Mouse (Mus musculus) megakaryocyte, adult 5-6 weeks (primary cell): ENCODE results near the gene Stx5a. TPM values are rescaled to one million over a fixed set of nuclear protein-coding genes. Genes with fewer than 3 reads are reported as not detected.

ENCODE experiments used
- ATAC-seq: 2 replicates; pipeline ENCODE4 v1.8.0; 2016; ENCODE audit warnings: mild to moderate bottlenecking, inconsistent platforms; ENCODE audit not compliant: poor library complexity, severe bottlenecking
- total RNA-seq, 2 experiments: library from RNA; stranded (forward) in 1 of 2; stranded (reverse) in 1 of 2; fragments of 153-499, 151-499 nt in 1 of 2; fragments of 221-1000, 200-1000 nt in 1 of 2; gene quantifications; 2 replicates each; pipeline versions ENCODE4 v1.2.3 to v1.2.4; 2015 to 2017

Gene Stx5a
- total RNA-seq, 2 experiments from 2014 or later, result 40.9 to 65.6 TPM

DNA sequence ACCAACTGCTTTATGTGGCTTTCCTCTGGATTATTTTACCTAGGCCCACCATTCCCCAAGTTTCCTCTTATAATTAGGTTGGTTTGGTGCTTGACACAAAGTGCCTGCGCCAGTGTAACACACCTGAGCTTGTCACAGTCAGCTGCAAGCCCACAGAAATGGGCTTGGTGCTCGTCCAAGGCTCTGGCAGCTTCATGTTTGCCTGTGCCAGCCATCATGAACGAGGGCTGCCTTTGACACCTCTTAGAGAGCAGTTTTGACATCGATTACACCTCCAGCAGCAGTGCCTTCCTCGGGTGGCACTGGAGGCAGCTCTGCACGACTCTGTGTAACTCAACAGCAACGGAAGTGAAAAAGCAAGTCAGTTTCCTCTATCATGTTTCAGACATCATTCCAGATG is 49.0 kb downstream of the Stx5a start:
- ATAC-seq, result no peak

DNA sequence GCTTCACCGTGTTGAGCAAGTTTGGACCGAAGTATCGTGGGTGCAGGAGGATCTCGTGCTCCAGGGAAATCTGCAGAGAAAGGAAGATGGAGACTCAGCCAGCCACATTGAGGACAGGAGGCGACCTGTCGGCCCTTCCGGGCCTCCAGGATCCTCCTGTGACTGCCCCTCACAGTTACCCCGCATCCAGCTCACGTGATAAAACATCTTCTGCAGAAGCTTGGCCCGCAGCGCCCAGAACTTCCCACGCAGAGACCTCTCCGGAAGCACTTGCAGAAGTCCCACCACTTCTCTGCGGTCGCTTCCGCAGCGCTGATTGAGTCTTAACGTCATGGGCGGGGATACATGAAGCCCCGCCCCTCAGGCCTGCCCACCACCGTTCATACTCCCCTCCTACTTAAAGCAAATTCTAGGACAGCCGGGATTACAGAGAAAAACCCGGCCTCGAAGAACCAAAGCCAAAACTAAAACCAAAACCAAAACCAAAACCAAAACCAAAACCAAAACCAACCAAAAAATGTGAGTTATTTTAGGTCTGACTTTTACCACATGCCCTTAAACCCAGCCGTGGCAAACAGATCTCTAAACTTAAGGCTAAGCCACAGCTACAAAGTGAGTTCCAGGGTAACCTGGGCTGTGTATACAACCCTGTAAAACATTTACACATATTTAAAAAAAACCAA is 57.2 kb downstream of the Stx5a start, which contains the start of gene Polr2g:
TSS of gene Polr2g (minus strand) at position 314 of the 683 bp plus-strand sequence.
- peak; percentile 77 for ATAC-seq

DNA sequence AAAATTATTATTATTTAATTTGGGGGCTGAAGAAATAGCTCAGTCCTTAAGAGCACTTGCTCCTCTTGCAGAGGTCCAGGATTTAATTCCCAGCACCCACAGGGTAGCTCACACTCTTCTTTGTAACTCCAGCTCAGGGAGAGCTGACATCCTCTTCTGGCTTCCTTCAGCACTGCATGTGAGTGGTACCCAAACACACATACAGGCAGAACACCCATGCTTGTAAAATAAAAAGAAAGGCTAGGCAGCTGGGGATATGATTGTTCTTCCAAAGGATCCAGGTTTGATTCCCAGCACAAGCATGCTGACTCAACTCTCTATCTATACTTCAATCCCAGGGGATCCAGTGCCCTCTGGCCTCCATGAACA is 57.7 kb downstream of the Stx5a start:
- no peak for ATAC-seq

DNA sequence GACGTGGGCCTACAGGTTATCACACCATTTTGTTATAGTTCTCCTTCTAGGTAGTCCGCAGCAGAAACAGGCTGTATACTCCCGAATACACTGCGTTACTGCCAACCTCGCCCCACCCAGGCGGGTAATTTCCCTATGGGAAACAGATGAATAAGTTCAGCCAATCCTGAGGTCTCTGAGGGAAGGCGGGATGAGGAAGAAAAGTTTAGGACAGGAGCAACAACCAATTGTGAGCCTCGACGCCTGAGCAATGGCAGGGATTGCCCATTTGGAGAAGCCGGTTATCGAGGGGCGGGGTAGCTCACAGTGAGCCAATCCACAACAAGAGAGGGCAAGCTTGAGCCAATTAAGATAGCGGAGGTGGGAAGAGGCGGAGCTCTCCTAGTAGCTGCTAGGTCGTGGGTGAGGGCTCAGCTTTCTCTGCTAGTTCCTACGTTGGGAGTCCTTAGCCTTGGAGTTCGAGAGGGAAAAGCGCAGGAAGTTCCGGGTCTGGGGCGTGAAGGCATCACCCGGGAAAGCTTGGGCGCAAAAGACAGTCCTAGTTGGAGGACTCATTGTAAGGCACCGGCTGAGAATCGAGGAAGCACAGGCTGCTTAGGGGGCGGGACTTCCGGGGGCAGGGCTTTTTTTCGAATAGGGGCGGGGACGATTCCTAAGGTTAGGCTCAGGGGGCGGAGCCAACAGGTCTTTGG is 61.1 kb downstream of the Stx5a start, which contains the start of gene Zbtb3:
TSS of gene Zbtb3 (plus strand) at position 426 of the 692 bp plus-strand sequence.
- ATAC-seq, result peak; percentile 90

DNA sequence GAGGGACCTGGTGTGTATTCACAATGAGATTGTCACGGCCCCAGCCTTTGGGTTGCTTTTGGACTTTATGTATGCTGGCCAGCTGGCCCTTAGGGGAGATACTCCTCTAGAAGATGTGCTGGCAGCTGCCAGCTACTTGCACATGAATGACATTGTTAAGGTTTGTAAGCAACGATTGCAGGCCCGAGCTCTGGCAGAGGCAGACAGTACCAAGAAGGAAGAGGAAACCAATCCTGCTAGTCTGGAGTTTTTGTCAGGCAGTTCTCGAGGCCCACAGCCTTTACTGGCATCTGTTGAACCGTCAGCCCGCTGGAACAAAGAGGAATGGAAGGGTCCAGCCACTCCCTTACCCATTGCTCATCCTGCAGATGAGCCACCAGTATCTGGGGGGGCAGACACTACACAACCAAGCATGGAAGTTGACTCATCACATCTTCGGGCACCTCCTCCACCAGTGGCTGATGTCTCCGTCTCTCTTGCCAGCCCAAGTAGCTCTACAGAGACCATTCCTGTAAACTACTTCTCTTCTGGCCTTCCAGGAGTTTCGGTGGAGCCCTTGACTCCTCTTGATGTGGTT is 62.1 kb downstream of the Stx5a start:
- ATAC-seq, result no peak

DNA sequence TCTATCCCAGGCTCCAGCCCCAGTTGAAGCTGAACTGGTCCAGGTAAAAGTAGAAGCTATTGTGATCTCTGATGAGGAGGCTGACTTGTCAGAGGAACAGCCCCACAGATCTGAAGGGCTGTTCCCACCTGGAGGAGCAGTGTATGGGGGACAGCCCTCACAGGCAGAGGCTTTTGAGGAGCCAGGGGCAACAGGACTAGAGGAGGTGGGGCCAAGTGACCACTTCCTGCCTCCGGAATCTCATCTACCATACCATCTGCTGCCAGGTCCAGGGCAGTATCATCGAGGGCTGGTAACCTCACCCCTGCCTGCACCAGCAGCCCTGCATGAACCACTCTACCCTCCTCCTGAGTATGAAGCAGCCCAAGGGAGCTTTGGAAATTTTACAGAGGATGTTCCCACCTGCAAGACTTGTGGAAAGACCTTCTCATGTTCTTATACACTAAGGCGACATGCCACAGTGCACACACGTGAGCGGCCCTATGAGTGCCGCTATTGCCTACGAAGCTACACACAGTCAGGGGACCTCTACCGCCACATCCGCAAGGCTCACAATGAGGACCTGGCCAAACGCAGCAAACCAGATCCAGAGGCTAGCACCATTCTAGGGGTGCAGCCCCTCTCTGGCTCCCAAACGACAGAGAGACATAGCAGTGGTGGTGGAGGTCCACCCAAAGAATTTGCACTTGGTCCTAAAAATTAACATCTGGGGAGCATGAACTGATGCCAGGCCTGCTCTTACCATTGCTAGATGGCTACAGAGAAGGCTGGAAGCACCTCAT is 62.9 kb downstream of the Stx5a start:
- ATAC-seq, result no peak

Other genes with a start within 250 kb of the Stx5a start
Only the 30 nearest of the 33 such genes appear.
- not detected in 2 replicates for gene Slc22a8, start 150.2 kb upstream of the Stx5a start, total RNA-seq (2015)
- gene Slc22a8, start 150.2 kb upstream of the Stx5a start, total RNA-seq (2017), result not detected in 2 replicates
- not detected in 2 replicates for gene Slc22a6, start 123.4 kb upstream of the Stx5a start, total RNA-seq (2015)
- gene Slc22a6, start 123.4 kb upstream of the Stx5a start, total RNA-seq (2017), result not detected in 2 replicates
- gene Chrm1, start 77.6 kb upstream of the Stx5a start, total RNA-seq (2015), result 0.16 and 0.25 TPM in 2 replicates
- gene Chrm1, start 77.6 kb upstream of the Stx5a start, total RNA-seq (2017), result 0.04 TPM in 2 replicates
- gene Slc3a2, start 18.0 kb upstream of the Stx5a start, total RNA-seq (2015), result 26.3 and 32.6 TPM in 2 replicates
- gene Slc3a2, start 18.0 kb upstream of the Stx5a start, total RNA-seq (2017), result 31.6 and 34.1 TPM in 2 replicates
- 30.3 and 37.1 TPM in 2 replicates for gene Wdr74, start 5.6 kb upstream of the Stx5a start, total RNA-seq (2015)
- gene Wdr74, start 5.6 kb upstream of the Stx5a start, total RNA-seq (2017), result 38.2 and 38.5 TPM in 2 replicates
- 0.83 TPM in 1 of 2 replicates, not detected in the other for gene 1700092M07Rik, start 695 bp upstream of the Stx5a start, total RNA-seq (2015)
- gene 1700092M07Rik, start 695 bp upstream of the Stx5a start, total RNA-seq (2017), result 1.3 TPM in 1 of 2 replicates, not detected in the other
- gene Nxf1, start 15.7 kb downstream of the Stx5a start, total RNA-seq (2015), result 257 and 292 TPM in 2 replicates
- 69.7 and 76.0 TPM in 2 replicates for gene Nxf1, start 15.7 kb downstream of the Stx5a start, total RNA-seq (2017)
- 28.1 and 36.6 TPM in 2 replicates for gene Tmem223, start 29.6 kb downstream of the Stx5a start, total RNA-seq (2015)
- 11.6 and 12.0 TPM in 2 replicates for gene Tmem223, start 29.6 kb downstream of the Stx5a start, total RNA-seq (2017)
- 172 and 177 TPM in 2 replicates for gene Tmem179b, start 33.1 kb downstream of the Stx5a start, total RNA-seq (2015)
- gene Tmem179b, start 33.1 kb downstream of the Stx5a start, total RNA-seq (2017), result 98.4 and 108 TPM in 2 replicates
- 5.1 and 6.2 TPM in 2 replicates for gene Taf6l, start 45.0 kb downstream of the Stx5a start, total RNA-seq (2015)
- gene Taf6l, start 45.0 kb downstream of the Stx5a start, total RNA-seq (2017), result 8.9 and 9.8 TPM in 2 replicates
- 124 and 125 TPM in 2 replicates for gene Polr2g, start 57.2 kb downstream of the Stx5a start, total RNA-seq (2015)
- gene Polr2g, start 57.2 kb downstream of the Stx5a start, total RNA-seq (2017), result 54.1 and 58.2 TPM in 2 replicates
- gene Zbtb3, start 61.1 kb downstream of the Stx5a start, total RNA-seq (2015), result 0.62 and 2.3 TPM in 2 replicates
- 1.8 and 2.5 TPM in 2 replicates for gene Zbtb3, start 61.1 kb downstream of the Stx5a start, total RNA-seq (2017)
- 28.6 and 31.0 TPM in 2 replicates for gene Ttc9c, start 77.9 kb downstream of the Stx5a start, total RNA-seq (2015)
- gene Ttc9c, start 77.9 kb downstream of the Stx5a start, total RNA-seq (2017), result 53.6 and 63.7 TPM in 2 replicates
- gene Hnrnpul2, start 78.6 kb downstream of the Stx5a start, total RNA-seq (2015), result 52.3 and 56.0 TPM in 2 replicates
- gene Hnrnpul2, start 78.6 kb downstream of the Stx5a start, total RNA-seq (2017), result 72.8 and 94.4 TPM in 2 replicates
- gene AC129217.1, start 88.4 kb downstream of the Stx5a start, total RNA-seq (2015), result not detected in 2 replicates
- gene AC129217.1, start 88.4 kb downstream of the Stx5a start, total RNA-seq (2017), result 1.8 and 5.9 TPM in 2 replicates
- 84.8 and 97.8 TPM in 2 replicates for gene Bscl2, start 96.1 kb downstream of the Stx5a start, total RNA-seq (2015)
- gene Bscl2, start 96.1 kb downstream of the Stx5a start, total RNA-seq (2017), result 48.1 and 49.6 TPM in 2 replicates
- 0.16 TPM in 1 of 2 replicates, not detected in the other for gene Gng3, start 97.8 kb downstream of the Stx5a start, total RNA-seq (2015)
- not detected in 2 replicates for gene Gng3, start 97.8 kb downstream of the Stx5a start, total RNA-seq (2017)
- gene Lrrn4cl, start 109.4 kb downstream of the Stx5a start, total RNA-seq (2015), result 0.16 and 0.55 TPM in 2 replicates
- 0.12 TPM in 1 of 2 replicates, not detected in the other for gene Lrrn4cl, start 109.4 kb downstream of the Stx5a start, total RNA-seq (2017)
- 63.2 and 66.8 TPM in 2 replicates for gene Ubxn1, start 130.1 kb downstream of the Stx5a start, total RNA-seq (2015)
- gene Ubxn1, start 130.1 kb downstream of the Stx5a start, total RNA-seq (2017), result 149 and 168 TPM in 2 replicates
- 39.9 and 41.9 TPM in 2 replicates for gene Uqcc3, start 139.5 kb downstream of the Stx5a start, total RNA-seq (2015)
- 58.1 and 75.6 TPM in 2 replicates for gene Uqcc3, start 139.5 kb downstream of the Stx5a start, total RNA-seq (2017)
- 29.0 and 50.8 TPM in 2 replicates for gene Lbhd1, start 142.3 kb downstream of the Stx5a start, total RNA-seq (2015)
- 5.2 and 7.5 TPM in 2 replicates for gene Lbhd1, start 142.3 kb downstream of the Stx5a start, total RNA-seq (2017)
- gene Gm49403, start 142.5 kb downstream of the Stx5a start, total RNA-seq (2015), result not detected in 2 replicates
- not detected in 2 replicates for gene Gm49403, start 142.5 kb downstream of the Stx5a start, total RNA-seq (2017)
- 43.9 and 64.0 TPM in 2 replicates for gene 1810009A15Rik, start 147.4 kb downstream of the Stx5a start, total RNA-seq (2015)
- 61.2 and 66.3 TPM in 2 replicates for gene 1810009A15Rik, start 147.4 kb downstream of the Stx5a start, total RNA-seq (2017)
- 0.27 TPM in 1 of 2 replicates, not detected in the other for gene Gm49416, start 147.5 kb downstream of the Stx5a start, total RNA-seq (2015)
- gene Gm49416, start 147.5 kb downstream of the Stx5a start, total RNA-seq (2017), result 0.85 TPM in 1 of 2 replicates, not detected in the other
- 9.1 and 9.3 TPM in 2 replicates for gene Ints5, start 151.6 kb downstream of the Stx5a start, total RNA-seq (2015)
- gene Ints5, start 151.6 kb downstream of the Stx5a start, total RNA-seq (2017), result 10.2 and 11.3 TPM in 2 replicates
- gene Ganab, start 156.7 kb downstream of the Stx5a start, total RNA-seq (2015), result 69.0 and 71.3 TPM in 2 replicates
- 51.7 and 58.4 TPM in 2 replicates for gene Ganab, start 156.7 kb downstream of the Stx5a start, total RNA-seq (2017)
- gene B3gat3, start 179.0 kb downstream of the Stx5a start, total RNA-seq (2015), result 19.5 and 23.3 TPM in 2 replicates
- 28.9 and 29.8 TPM in 2 replicates for gene B3gat3, start 179.0 kb downstream of the Stx5a start, total RNA-seq (2017)
- gene Rom1, start 187.9 kb downstream of the Stx5a start, total RNA-seq (2015), result 1.4 and 1.8 TPM in 2 replicates
- 0.81 and 3.2 TPM in 2 replicates for gene Rom1, start 187.9 kb downstream of the Stx5a start, total RNA-seq (2017)
- gene Eml3, start 188.1 kb downstream of the Stx5a start, total RNA-seq (2015), result 17.1 and 18.0 TPM in 2 replicates
- 29.3 and 32.0 TPM in 2 replicates for gene Eml3, start 188.1 kb downstream of the Stx5a start, total RNA-seq (2017)
- gene Mta2, start 200.5 kb downstream of the Stx5a start, total RNA-seq (2015), result 47.3 and 53.3 TPM in 2 replicates
- gene Mta2, start 200.5 kb downstream of the Stx5a start, total RNA-seq (2017), result 98.8 and 106 TPM in 2 replicates